Mouse (Mus musculus) myocyte (in vitro differentiated cells): ENCODE data around the gene Tbxas1.

Experiments
- CEBPB ChIP-seq: IDR thresholded peaks from 2 replicates; pipeline ENCODE4 v1.6.1; 2011; ENCODE audit warnings: mild to moderate bottlenecking, moderate library complexity; ENCODE audit not compliant: poor library complexity, insufficient read depth, severe bottlenecking
- E2F4 ChIP-seq: IDR thresholded peaks from one replicate; pipeline ENCODE4 v1.6.1; 2011; ENCODE audit warnings: mild to moderate bottlenecking, control low read depth, moderate library complexity; ENCODE audit not compliant: insufficient read depth
- MAX ChIP-seq: IDR thresholded peaks from one replicate; pipeline ENCODE4 v1.6.1; 2011; ENCODE audit warnings: low read depth, mild to moderate bottlenecking, control low read depth
- MYOD1 ChIP-seq, 3 experiments: IDR thresholded peaks; one replicate each; pipeline ENCODE4 v1.6.1; 2011; ENCODE audit warnings: control low read depth in 2 of 3, low read depth in 2 of 3, mild to moderate bottlenecking in 2 of 3, moderate library complexity in 1 of 3; ENCODE audit not compliant: insufficient read length in 2 of 3, control insufficient read depth in 1 of 3
- MYOG ChIP-seq, 3 experiments: IDR thresholded peaks; one replicate each; pipeline ENCODE4 v1.6.1; 2011; ENCODE audit warnings: control low read depth in 2 of 3, low read depth in 2 of 3, mild to moderate bottlenecking in 2 of 3; ENCODE audit not compliant: insufficient read length in 2 of 3, control insufficient read depth in 1 of 3, insufficient read depth in 1 of 3
- POLR2A ChIP-seq: IDR thresholded peaks from one replicate; pipeline ENCODE4 v1.6.1; 2011; ENCODE audit warnings: low read depth, mild to moderate bottlenecking, control low read depth, moderate library complexity; ENCODE audit not compliant: insufficient read length
- POLR2AphosphoS2 ChIP-seq: IDR thresholded peaks from one replicate; pipeline ENCODE4 v1.6.1; 2011; ENCODE audit warnings: low read depth, control low read depth; ENCODE audit not compliant: insufficient read length
- REST ChIP-seq: IDR thresholded peaks from one replicate; pipeline ENCODE4 v1.6.1; 2011; ENCODE audit warnings: mild to moderate bottlenecking, control low read depth, moderate library complexity; ENCODE audit not compliant: insufficient read depth, insufficient read length
- SRF ChIP-seq: IDR thresholded peaks from one replicate; pipeline ENCODE4 v1.6.1; 2011; ENCODE audit warnings: low read depth; ENCODE audit not compliant: control insufficient read depth, insufficient read length
- TCF12 ChIP-seq: IDR thresholded peaks from one replicate; pipeline ENCODE4 v1.6.1; 2011; ENCODE audit warnings: mild to moderate bottlenecking, control low read depth; ENCODE audit not compliant: poor library complexity, insufficient read depth, severe bottlenecking
- TCF3 ChIP-seq: IDR thresholded peaks from one replicate; pipeline ENCODE4 v1.6.1; 2011; ENCODE audit warnings: low read depth, control low read depth; ENCODE audit not compliant: insufficient read length
- USF1 ChIP-seq: IDR thresholded peaks from one replicate; pipeline ENCODE4 v1.6.1; 2011; ENCODE audit warnings: low read depth, mild to moderate bottlenecking, control low read depth, moderate library complexity

GRCm38 (mm10) chr6:39013034-39013832 is 138.0 kb downstream of the Tbxas1 start:
- TF ChIP-seq E2F4: no peak
- no peak for TF ChIP-seq POLR2A
- no peak for TF ChIP-seq MYOD1 (IDR thresholded peaks at IDR 0.05; ENCODE audit: control insufficient read depth in 1 of 3, insufficient read length in 2 of 3, low read depth in 2 of 3)
- TF ChIP-seq MAX: no peak
- no peak for TF ChIP-seq USF1
- no peak for TF ChIP-seq SRF
- TF ChIP-seq POLR2AphosphoS2: no peak
- TF ChIP-seq MYOG (IDR thresholded peaks at IDR 0.05; ENCODE audit: control insufficient read depth in 1 of 3, insufficient read depth in 1 of 3, insufficient read length in 2 of 3, low read depth in 2 of 3): no peak
- TF ChIP-seq CEBPB: no peak
- no peak for TF ChIP-seq TCF3
- TF ChIP-seq TCF12: no peak
- no peak for TF ChIP-seq REST
